Mouse (Mus musculus): Measurements from ENCODE around the gene Egfl7.

DNA sequence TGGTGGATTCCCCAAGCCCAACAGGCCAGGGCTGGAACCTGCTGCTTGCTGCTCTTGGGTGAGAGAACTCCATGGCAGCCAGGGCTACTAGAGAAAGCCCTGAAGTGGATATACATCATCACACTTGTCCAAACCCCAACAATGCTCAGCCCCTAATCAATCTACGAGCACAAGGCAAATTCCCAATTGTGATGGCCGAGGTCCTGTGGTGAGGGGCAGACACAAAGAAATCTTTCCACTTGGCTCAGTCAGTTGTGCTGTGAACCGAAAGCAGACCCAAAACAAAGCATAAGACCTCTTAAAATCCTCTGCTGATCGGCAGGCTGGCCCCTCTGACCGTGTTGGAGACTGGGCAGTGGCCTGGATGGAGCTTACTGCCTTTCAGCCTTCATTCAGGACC lies 5.0 kb upstream of the Egfl7 start:
- no peak for TF ChIP-seq CTCF (IDR thresholded peaks at IDR 0.05; ENCODE audit: control insufficient read depth, insufficient read depth, insufficient read length)
- no peak for TF ChIP-seq MYOG (IDR thresholded peaks at IDR 0.05; ENCODE audit: control insufficient read depth, extremely low read depth, insufficient read length)

Measured in C2C12 (cell line).